Mouse (Mus musculus): ENCODE measurements at regions not wholly inside any gene's neighbourhood (a gene's known extent, or its start where the extent isn't known, plus 50 kb on each side); places are given as distances from the start of the nearest gene placed in this dataset.

- H3K4me1 ChIP-seq, result peaks cover 13% of the 10 kb centered on the region
- H3K4me3 ChIP-seq, result no peak overlapping the region
- no peaks in the 10 kb centered on the region for H3K36me3 ChIP-seq
- H3K27ac ChIP-seq, result no peak overlapping the region
- no peaks in the 10 kb centered on the region for H3K9me3 ChIP-seq
- 83% methylated on average over 8 of the region's 8 CpGs for WGBS
- no peak for DNase-seq (ENCODE audit: low spot score)
- H3K27me3 ChIP-seq (ENCODE audit: insufficient read depth, poor library complexity, severe bottlenecking), result no peaks in the 10 kb centered on the region
These were observed 141.9 kb downstream of the 1500009L16Rik start for GRCm38 (mm10) chr10:83864591-83864990.

DNA sequence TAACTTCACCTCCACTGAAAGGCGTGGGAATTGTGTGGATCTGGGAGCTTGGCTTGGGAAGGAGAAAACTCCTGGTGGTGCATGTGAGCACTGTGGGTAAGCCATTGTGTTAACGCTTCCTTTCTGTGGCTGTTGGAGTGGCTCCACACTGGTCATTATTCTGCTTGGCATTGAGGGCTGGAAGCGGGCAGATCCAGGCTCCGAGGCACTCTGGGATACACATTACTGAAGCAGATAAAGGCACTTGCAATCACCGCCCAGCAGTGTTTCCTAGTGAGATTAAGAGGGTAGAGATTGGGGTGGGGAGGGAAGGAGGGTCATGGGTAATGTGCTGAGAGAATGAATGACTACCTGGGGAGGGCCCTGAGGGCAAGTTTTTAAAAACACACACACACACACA, 143.3 kb downstream of the 1500009L16Rik start:
- Histone ChIP-seq H3K36me3 (no peaks in the 10 kb centered on the region), H3K27me3 (ENCODE audit: insufficient read depth, poor library complexity, severe bottlenecking) (no peaks in the 10 kb centered on the region), H3K27ac (peak overlapping the region; percentile 57; the same call in 1 of the 2 replicates), H3K4me3 (no peak overlapping the region), H3K9me3 (no peaks in the 10 kb centered on the region), H3K4me1 (peaks cover 16% of the 10 kb centered on the region)
- DNase-seq (ENCODE audit: low spot score), result no peak
- 27% methylated on average over 5 of the region's 5 CpGs for WGBS

GRCm38 (mm10) chr10:83871736-83872400, 149.2 kb downstream of the 1500009L16Rik start:
- DNase-seq (ENCODE audit: low spot score), result no peak
- peak overlapping the region; percentile 56; the same call in 1 of the 2 replicates for H3K27ac ChIP-seq
- no peak overlapping the region for H3K4me3 ChIP-seq
- no peaks in the 10 kb centered on the region for H3K27me3 ChIP-seq (ENCODE audit: insufficient read depth, poor library complexity, severe bottlenecking)
- 43% methylated on average over 4 of the region's 4 CpGs for WGBS
- H3K36me3 ChIP-seq, result no peaks in the 10 kb centered on the region
- H3K4me1 ChIP-seq, result peaks cover 11% of the 10 kb centered on the region
- H3K9me3 ChIP-seq, result no peaks in the 10 kb centered on the region

DNA sequence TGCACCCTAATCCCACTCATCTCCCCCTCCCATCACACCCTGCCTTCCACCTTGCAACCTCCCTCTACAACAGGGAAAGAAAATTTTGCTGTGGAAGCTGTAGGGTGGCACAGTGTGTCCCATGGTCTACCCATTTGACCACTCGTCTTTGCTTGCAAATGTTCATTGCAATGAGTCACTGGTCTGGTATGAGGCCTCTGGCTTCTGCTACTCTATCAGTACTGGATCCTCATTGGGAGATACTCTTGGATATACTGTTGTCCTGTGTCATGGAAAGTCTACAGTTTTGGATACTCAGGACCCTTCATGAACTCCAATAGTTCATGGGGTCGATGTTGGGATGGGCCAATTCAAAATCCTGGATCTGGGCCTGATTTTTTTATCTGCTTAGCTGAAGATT, 156.1 kb downstream of the 1500009L16Rik start:
- no peaks in the 10 kb centered on the region for H3K27me3 ChIP-seq (ENCODE audit: insufficient read depth, poor library complexity, severe bottlenecking)
- no peak for DNase-seq (ENCODE audit: low spot score)
- H3K27ac ChIP-seq, result no peak overlapping the region
- no peaks in the 10 kb centered on the region for H3K36me3 ChIP-seq
- WGBS, result 63% methylated on average over 2 of the region's 2 CpGs
- H3K4me1 ChIP-seq, result peaks cover 32% of the 10 kb centered on the region
- no peaks in the 10 kb centered on the region for H3K9me3 ChIP-seq
- no peak overlapping the region for H3K4me3 ChIP-seq

DNA sequence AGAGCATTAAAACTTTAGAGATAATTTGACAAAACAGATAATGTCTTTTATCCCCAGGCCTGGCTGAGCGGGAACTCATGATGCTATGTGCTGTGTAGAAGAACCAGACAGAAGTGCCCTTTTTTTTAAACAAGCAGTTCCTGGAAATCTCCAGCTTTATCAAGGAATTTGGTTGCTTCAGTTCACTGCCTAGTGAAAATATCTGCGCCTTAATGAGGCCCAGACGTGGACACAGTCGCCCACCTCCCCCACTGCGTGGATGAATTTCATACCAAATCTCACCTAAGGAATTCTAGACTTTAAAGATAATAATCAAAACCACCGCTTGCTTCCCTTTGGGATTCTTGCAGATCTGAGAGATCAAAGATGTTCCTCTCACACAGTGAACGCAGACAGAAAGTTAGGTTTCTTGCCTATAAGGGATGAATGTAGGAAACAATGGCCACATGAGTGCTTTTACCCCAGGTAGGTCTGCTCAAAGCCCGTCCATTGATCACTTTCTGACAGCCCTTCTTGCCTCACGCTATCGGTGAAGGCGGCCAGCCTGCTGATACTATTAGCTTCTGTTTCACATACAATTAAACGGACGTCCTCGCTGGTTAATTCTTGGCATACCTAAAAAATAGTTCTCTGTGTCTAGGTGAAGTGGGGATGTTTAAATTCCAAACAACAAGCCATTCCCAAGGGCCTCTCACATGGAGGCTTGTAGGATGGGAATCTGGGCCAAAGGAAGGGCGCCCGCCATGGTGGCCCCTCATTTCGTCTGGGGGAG, 159.6 kb downstream of the 1500009L16Rik start:
- peaks cover 42% of the 10 kb centered on the region for H3K4me1 ChIP-seq
- WGBS, result 50% methylated on average over 17 of the region's 17 CpGs
- peak overlapping the region; percentile 69 for H3K27ac ChIP-seq
- no peaks in the 10 kb centered on the region for H3K9me3 ChIP-seq
- DNase-seq (ENCODE audit: low spot score), result no peak
- H3K27me3 ChIP-seq (ENCODE audit: insufficient read depth, poor library complexity, severe bottlenecking), result no peaks in the 10 kb centered on the region
- H3K36me3 ChIP-seq, result no peaks in the 10 kb centered on the region
- H3K4me3 ChIP-seq, result no peak overlapping the region

GRCm38 (mm10) chr10:83882891-83883185, 160.2 kb downstream of the 1500009L16Rik start:
- peak overlapping the region; percentile 69 for H3K27ac ChIP-seq
- H3K36me3 ChIP-seq, result no peaks in the 10 kb centered on the region
- H3K9me3 ChIP-seq, result no peaks in the 10 kb centered on the region
- no peaks in the 10 kb centered on the region for H3K27me3 ChIP-seq (ENCODE audit: insufficient read depth, poor library complexity, severe bottlenecking)
- H3K4me3 ChIP-seq, result no peak overlapping the region
- peaks cover 43% of the 10 kb centered on the region for H3K4me1 ChIP-seq
- DNase-seq (ENCODE audit: low spot score), result no peak
- 66% methylated on average over 1 of the region's 1 CpGs for WGBS

- H3K36me3 ChIP-seq, result no peaks in the 10 kb centered on the region
- H3K9me3 ChIP-seq, result no peaks in the 10 kb centered on the region
- peaks cover 39% of the 10 kb centered on the region for H3K4me1 ChIP-seq
- WGBS, result 85% methylated on average over 2 of the region's 2 CpGs
- H3K27ac ChIP-seq, result no peak overlapping the region
- no peaks in the 10 kb centered on the region for H3K27me3 ChIP-seq (ENCODE audit: insufficient read depth, poor library complexity, severe bottlenecking)
- DNase-seq (ENCODE audit: low spot score), result no peak
- H3K4me3 ChIP-seq, result no peak overlapping the region
These were observed 161.9 kb downstream of the 1500009L16Rik start for GRCm38 (mm10) chr10:83884553-83884952.

DNA sequence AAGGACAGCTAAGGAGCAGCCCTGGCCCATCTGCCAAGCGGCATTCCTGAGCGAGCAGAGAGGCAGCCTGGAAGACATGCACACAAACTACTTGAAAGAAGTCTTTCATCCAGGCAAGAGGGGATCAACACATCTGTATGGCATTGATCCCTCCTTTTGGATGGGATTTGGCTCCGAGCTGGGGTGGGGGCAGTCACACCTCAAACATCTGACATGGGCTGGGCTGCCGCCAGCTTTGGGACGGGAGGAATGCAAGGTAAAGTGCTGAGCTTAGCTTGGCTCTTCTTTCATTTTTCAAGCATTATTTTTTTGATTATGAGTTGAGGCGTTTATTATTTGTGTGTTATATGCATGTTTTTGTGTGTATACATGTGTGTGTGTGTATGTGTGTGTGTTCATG, 165.9 kb downstream of the 1500009L16Rik start:
- Histone ChIP-seq H3K27me3 (ENCODE audit: insufficient read depth, poor library complexity, severe bottlenecking) (no peaks in the 10 kb centered on the region), H3K4me1 (peaks cover 16% of the 10 kb centered on the region), H3K9me3 (no peaks in the 10 kb centered on the region), H3K27ac (no peak overlapping the region), H3K4me3 (no peak overlapping the region), H3K36me3 (no peaks in the 10 kb centered on the region)
- WGBS, result 79% methylated on average over 6 of the region's 6 CpGs
- no peak for DNase-seq (ENCODE audit: low spot score)

DNA sequence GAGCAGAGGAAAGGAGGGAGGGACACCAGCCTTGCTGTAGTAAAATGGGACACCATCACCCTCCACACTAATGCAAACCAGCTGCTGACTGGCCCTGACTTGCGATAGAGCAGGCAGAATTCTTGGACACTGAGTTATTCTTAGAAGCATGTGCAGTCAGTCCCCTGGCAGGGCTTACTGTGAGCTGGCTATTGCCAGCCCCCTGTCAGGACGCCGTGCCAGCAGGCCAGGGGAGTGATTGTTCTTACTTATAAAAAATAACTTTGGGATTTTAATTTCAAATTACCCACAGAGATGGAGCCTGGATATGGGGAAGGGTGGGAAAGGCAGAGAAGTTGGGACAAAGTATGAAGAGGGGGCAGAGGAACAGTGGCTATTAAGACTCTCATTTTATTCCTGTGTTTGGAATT, 173.1 kb downstream of the 1500009L16Rik start:
- DNase-seq (ENCODE audit: low spot score), result peak; percentile 83
- Histone ChIP-seq H3K36me3 (no peaks in the 10 kb centered on the region), H3K27me3 (ENCODE audit: insufficient read depth, poor library complexity, severe bottlenecking) (no peaks in the 10 kb centered on the region), H3K4me1 (peaks cover 28% of the 10 kb centered on the region), H3K27ac (peak overlapping the region; percentile 72), H3K9me3 (no peaks in the 10 kb centered on the region), H3K4me3 (no peak overlapping the region)
- WGBS, result 38% methylated on average over 3 of the region's 3 CpGs

GRCm38 (mm10) chr10:83896160-83896559, 173.5 kb downstream of the 1500009L16Rik start:
- peak overlapping the region; percentile 72 for H3K27ac ChIP-seq
- WGBS, result 51% methylated on average over 5 of the region's 5 CpGs
- peaks cover 28% of the 10 kb centered on the region for H3K4me1 ChIP-seq
- H3K9me3 ChIP-seq, result no peaks in the 10 kb centered on the region
- H3K4me3 ChIP-seq, result no peak overlapping the region
- no peaks in the 10 kb centered on the region for H3K36me3 ChIP-seq
- no peak for DNase-seq (ENCODE audit: low spot score)
- H3K27me3 ChIP-seq (ENCODE audit: insufficient read depth, poor library complexity, severe bottlenecking), result no peaks in the 10 kb centered on the region

DNA sequence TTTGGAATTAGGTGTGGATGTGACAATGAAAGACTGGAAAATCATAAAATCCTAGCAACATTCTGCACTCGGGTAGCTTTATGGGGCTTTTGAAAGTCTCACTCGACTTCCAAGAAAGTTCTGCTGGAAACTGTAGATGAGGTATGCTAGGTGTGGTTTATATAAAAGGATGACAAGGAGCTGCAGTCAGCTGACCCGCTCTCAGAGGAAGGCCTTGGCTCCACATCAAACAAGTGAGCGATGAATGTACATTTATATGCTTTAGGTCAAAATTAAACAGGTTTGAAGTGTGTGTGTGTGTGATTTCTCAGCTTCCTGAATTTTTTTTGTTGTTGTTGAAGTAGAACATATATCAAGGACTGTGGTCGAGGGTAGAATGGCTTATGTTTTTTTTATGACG, 174.9 kb downstream of the 1500009L16Rik start:
- Histone ChIP-seq H3K4me1 (peaks cover 28% of the 10 kb centered on the region), H3K27me3 (ENCODE audit: insufficient read depth, poor library complexity, severe bottlenecking) (no peaks in the 10 kb centered on the region), H3K4me3 (no peak overlapping the region), H3K9me3 (no peaks in the 10 kb centered on the region), H3K27ac (no peak overlapping the region), H3K36me3 (no peaks in the 10 kb centered on the region)
- 84% methylated on average over 6 of the region's 6 CpGs for WGBS
- DNase-seq (ENCODE audit: low spot score), result no peak

DNA sequence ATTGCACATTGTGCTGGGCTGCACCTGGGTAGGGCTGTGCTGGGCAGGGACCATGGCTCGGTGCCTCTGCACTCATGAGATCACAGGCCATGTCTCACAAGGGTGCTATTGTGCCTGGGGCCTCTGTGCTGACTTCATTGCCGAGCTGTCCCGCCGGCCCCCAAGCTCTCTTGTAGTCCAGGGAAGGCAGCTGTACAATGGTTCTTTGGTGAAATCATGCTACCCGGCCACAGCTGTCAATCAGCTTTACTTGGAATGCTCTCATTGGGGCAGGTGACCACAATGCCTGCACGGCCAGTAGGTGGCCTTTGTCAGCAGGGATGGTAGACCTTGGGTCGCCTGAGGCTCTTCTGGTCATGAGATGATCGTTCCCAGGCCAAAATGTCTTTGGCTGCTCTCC, 184.1 kb downstream of the 1500009L16Rik start:
- H3K27me3 ChIP-seq (ENCODE audit: insufficient read depth, poor library complexity, severe bottlenecking), result no peaks in the 10 kb centered on the region
- no peak overlapping the region for H3K4me3 ChIP-seq
- no peaks in the 10 kb centered on the region for H3K36me3 ChIP-seq
- no peak for DNase-seq (ENCODE audit: low spot score)
- no peaks in the 10 kb centered on the region for H3K9me3 ChIP-seq
- no peak overlapping the region for H3K27ac ChIP-seq
- WGBS, result 76% methylated on average over 8 of the region's 8 CpGs
- 0 out of 2 replicates have a peak, but pooled peaks cover 8% of the 10 kb centered on the region for H3K4me1 ChIP-seq

DNA sequence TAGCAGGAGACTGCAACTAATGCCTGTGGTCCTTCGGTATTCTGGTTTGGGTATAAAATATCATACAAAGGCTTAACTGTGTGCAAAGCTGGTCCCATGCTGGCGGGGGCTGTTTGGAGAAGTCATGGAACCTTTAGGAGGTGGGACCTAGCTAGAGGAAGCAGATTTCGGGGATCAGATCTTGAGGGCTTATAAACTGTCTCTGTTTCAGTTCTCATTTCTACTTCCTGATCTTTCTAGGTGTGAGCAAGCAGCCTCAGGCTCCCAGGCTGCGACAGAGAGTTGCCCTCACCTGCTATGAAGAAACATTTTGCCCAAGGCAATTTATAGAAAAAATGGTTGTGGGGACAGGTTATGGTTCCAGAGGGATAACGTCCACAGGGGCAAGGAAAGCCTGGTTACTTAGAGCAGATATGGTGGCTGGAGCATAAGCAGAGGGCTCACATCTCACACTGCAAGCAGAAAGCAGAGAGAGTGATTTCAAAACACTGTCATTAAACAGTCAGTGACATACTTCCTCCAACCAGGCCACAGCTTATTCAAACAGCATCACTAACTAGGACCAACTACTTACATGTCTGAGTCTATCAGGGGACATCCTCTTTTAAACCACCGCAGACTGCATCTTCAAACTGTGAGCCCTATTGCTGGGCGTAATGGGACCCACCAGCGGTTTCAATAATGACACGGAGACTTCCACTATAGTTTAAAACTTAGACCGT, 188.1 kb downstream of the 1500009L16Rik start:
- Histone ChIP-seq H3K9me3 (no peaks in the 10 kb centered on the region), H3K27me3 (ENCODE audit: insufficient read depth, poor library complexity, severe bottlenecking) (no peaks in the 10 kb centered on the region), H3K27ac (no peak overlapping the region), H3K36me3 (no peaks in the 10 kb centered on the region), H3K4me3 (no peak overlapping the region), H3K4me1 (peaks cover 20% of the 10 kb centered on the region)
- WGBS, result 87% methylated on average over 10 of the region's 10 CpGs
- no peak for DNase-seq (ENCODE audit: low spot score)

Data from heart, embryonic 10.5 days (tissue).